Mouse (Mus musculus): ENCODE measurements around the gene Fshb. TPM values are rescaled to one million over a fixed set of nuclear protein-coding genes. Genes with fewer than 3 reads are reported as not detected.
A peak's percentile ranks its signal among the peaks of the same experiment; 100 is the strongest.

The Fshb gene
- total RNA-seq (2021) = not detected in 2 replicates
- long read RNA-seq, experiment 1 = 0 reads
- long read RNA-seq, experiment 2 = 0 reads

- no peak for DNase-seq
These were observed at the start of gene Fshb for GRCm38 (mm10) chr2:107059556-107059955. TSS of gene Fshb (minus strand) at chr2:107059656.

GRCm38 (mm10) chr2:107084256-107084655 lies 24.8 kb upstream of the Fshb start:
- no peak for DNase-seq

GRCm38 (mm10) chr2:107083071-107083885 lies 23.8 kb upstream of the Fshb start:
- peak; percentile 64 for DNase-seq

- no peak for DNase-seq
These were observed 3.8 kb upstream of the Fshb start for GRCm38 (mm10) chr2:107063260-107063659.

GRCm38 (mm10) chr2:107045955-107046354 lies 13.5 kb downstream of the Fshb start:
- DNase-seq = no peak

- no peak for DNase-seq
These were observed 18.6 kb downstream of the Fshb start for GRCm38 (mm10) chr2:107040816-107041215.

- no peak for DNase-seq
These were observed 23.5 kb downstream of the Fshb start for GRCm38 (mm10) chr2:107035980-107036379.

GRCm38 (mm10) chr2:107024694-107025093 lies 34.8 kb downstream of the Fshb start:
- DNase-seq = no peak

- DNase-seq = no peak
These were observed 36.7 kb downstream of the Fshb start for GRCm38 (mm10) chr2:107022713-107023112.

- DNase-seq = no peak
These were observed 40.1 kb downstream of the Fshb start for GRCm38 (mm10) chr2:107019331-107019730.

GRCm38 (mm10) chr2:107013161-107013560 lies 46.3 kb downstream of the Fshb start:
- DNase-seq = no peak

- no peak for DNase-seq
These were observed 47.1 kb downstream of the Fshb start for GRCm38 (mm10) chr2:107012318-107012717.

GRCm38 (mm10) chr2:107010160-107010559 lies 49.3 kb downstream of the Fshb start:
- DNase-seq = peak; percentile 18

- no peak for DNase-seq
These were observed 53.1 kb downstream of the Fshb start for GRCm38 (mm10) chr2:107006378-107006777.

Other genes starting within 250 kb of the Fshb start
- 29.7 and 33.3 TPM in 2 replicates for gene Arl14ep, start 85.2 kb downstream of the Fshb start, total RNA-seq (2021)
- gene Kcna4, start 231.0 kb upstream of the Fshb start, total RNA-seq (2021) = 0.22 and 0.30 TPM in 2 replicates